Mouse (Mus musculus): ENCODE data around the gene Prkce. TPM values are rescaled to one million over a fixed set of nuclear protein-coding genes. Genes with fewer than 3 reads are reported as not detected.

The Prkce gene
- polyA plus RNA-seq, 1 experiment from 2014 or later = 8.1 TPM

DNA sequence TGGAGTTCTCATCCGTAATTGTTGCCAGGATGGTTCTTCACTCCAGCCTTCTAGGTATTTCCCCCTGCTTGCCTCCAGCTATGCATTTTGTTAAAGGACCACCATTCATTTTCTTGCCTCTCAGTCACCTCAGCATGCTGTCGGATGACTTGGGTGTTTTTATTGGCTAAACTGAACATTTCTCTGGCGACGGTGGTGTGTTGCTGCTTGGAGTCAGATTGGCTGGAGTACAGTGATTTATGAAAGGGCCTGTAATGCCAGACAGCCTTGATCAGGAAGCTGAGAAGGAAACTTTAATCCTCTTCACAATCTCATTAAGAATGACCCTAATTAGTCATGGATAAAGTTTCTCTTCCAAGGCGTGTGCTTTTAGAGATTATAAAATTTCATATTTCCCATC, 342.3 kb downstream of the Prkce start:
- Histone ChIP-seq H3K4me2 (replicated peaks) (no peak overlapping the region), H3K27ac (replicated peaks) (0 out of 2 replicates have a peak overlapping the region, but pooled peaks have one; percentile 18), H3K9me3 (replicated peaks) (no peaks in the 10 kb centered on the region), H3K27me3 (no peaks in the 10 kb centered on the region), H3K4me1 (peaks cover 13% of the 10 kb centered on the region; the same call in 1 of the 2 replicates), H3K36me3 (no peaks in the 10 kb centered on the region), H3K4me3 (replicated peaks) (no peak overlapping the region), H3K9ac (no peak overlapping the region)
- no peak; the same call in 1 of the 2 replicates for ATAC-seq (ENCODE audit: insufficient number of reproducible peaks, low FRiP score, low TSS enrichment, low read depth)
- WGBS = 45% methylated on average over 5 of the region's 5 CpGs

GRCm38 (mm10) chr17:86514974-86515620, 347.5 kb downstream of the Prkce start:
- Histone ChIP-seq H3K4me2 (replicated peaks) (no peak overlapping the region), H3K36me3 (no peaks in the 10 kb centered on the region), H3K27me3 (no peaks in the 10 kb centered on the region), H3K9me3 (replicated peaks) (no peaks in the 10 kb centered on the region), H3K9ac (no peak overlapping the region), H3K27ac (replicated peaks) (no peak overlapping the region), H3K4me1 (0 out of 2 replicates have a peak, but pooled peaks cover 7% of the 10 kb centered on the region), H3K4me3 (replicated peaks) (no peak overlapping the region)
- ATAC-seq (ENCODE audit: insufficient number of reproducible peaks, low FRiP score, low TSS enrichment, low read depth) = no peak; the same call in 1 of the 2 replicates
- WGBS = 71% methylated on average over 13 of the region's 13 CpGs

GRCm38 (mm10) chr17:86516630-86517029, 349.0 kb downstream of the Prkce start:
- no peak overlapping the region for H3K27ac ChIP-seq (replicated peaks)
- H3K4me3 ChIP-seq (replicated peaks) = no peak overlapping the region
- H3K9ac ChIP-seq = no peak overlapping the region
- H3K36me3 ChIP-seq = no peaks in the 10 kb centered on the region
- 88% methylated on average over 5 of the region's 5 CpGs for WGBS
- H3K9me3 ChIP-seq (replicated peaks) = no peaks in the 10 kb centered on the region
- no peak for ATAC-seq (ENCODE audit: insufficient number of reproducible peaks, low FRiP score, low TSS enrichment, low read depth)
- 0 out of 2 replicates have a peak, but pooled peaks cover 7% of the 10 kb centered on the region for H3K4me1 ChIP-seq
- no peaks in the 10 kb centered on the region for H3K27me3 ChIP-seq
- no peak overlapping the region for H3K4me2 ChIP-seq (replicated peaks)

- Histone ChIP-seq H3K27me3 (no peaks in the 10 kb centered on the region), H3K4me1 (0 out of 2 replicates have a peak, but pooled peaks cover 5% of the 10 kb centered on the region), H3K4me3 (replicated peaks) (no peak overlapping the region), H3K27ac (replicated peaks) (no peak overlapping the region), H3K9ac (no peak overlapping the region), H3K36me3 (no peaks in the 10 kb centered on the region), H3K9me3 (replicated peaks) (no peaks in the 10 kb centered on the region), H3K4me2 (replicated peaks) (no peak overlapping the region)
- no peak for ATAC-seq (ENCODE audit: insufficient number of reproducible peaks, low FRiP score, low TSS enrichment, low read depth)
- WGBS = 78% methylated on average over 7 of the region's 7 CpGs
Observed at GRCm38 (mm10) chr17:86518604-86519003, 351.0 kb downstream of the Prkce start.

DNA sequence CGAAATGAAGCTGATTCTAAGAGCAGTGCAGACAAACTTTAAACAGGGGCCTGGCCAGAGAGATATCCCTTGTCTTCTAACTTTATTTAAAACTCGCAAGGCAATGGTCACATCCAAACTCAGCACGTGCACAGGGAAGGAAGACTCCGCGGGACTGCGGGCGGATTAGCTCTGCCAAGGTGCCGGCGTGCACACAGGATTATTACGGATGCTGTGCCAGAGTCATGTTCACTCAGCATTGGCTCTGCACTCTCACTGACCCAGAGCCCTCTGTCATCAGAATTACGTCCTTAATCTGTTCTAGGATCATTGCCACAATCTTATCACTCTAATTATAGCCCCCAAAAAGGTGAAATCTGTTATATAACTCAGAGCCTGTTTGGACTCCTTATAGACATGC, 353.7 kb downstream of the Prkce start:
- Histone ChIP-seq H3K27me3 (no peaks in the 10 kb centered on the region), H3K4me2 (replicated peaks) (no peak overlapping the region), H3K9me3 (replicated peaks) (no peaks in the 10 kb centered on the region), H3K36me3 (no peaks in the 10 kb centered on the region), H3K4me3 (replicated peaks) (no peak overlapping the region), H3K4me1 (no peaks in the 10 kb centered on the region), H3K9ac (no peak overlapping the region), H3K27ac (replicated peaks) (no peak overlapping the region)
- ATAC-seq (ENCODE audit: insufficient number of reproducible peaks, low FRiP score, low TSS enrichment, low read depth) = no peak
- WGBS = 90% methylated on average over 11 of the region's 11 CpGs

GRCm38 (mm10) chr17:86522649-86523048, 355.1 kb downstream of the Prkce start:
- H3K27ac ChIP-seq (replicated peaks) = no peak overlapping the region
- H3K9ac ChIP-seq = no peak overlapping the region
- ATAC-seq (ENCODE audit: insufficient number of reproducible peaks, low FRiP score, low TSS enrichment, low read depth) = no peak
- no peaks in the 10 kb centered on the region for H3K9me3 ChIP-seq (replicated peaks)
- no peak overlapping the region for H3K4me3 ChIP-seq (replicated peaks)
- 94% methylated on average over 5 of the region's 5 CpGs for WGBS
- H3K27me3 ChIP-seq = no peaks in the 10 kb centered on the region
- H3K4me2 ChIP-seq (replicated peaks) = no peak overlapping the region
- no peaks in the 10 kb centered on the region for H3K4me1 ChIP-seq
- H3K36me3 ChIP-seq = no peaks in the 10 kb centered on the region

DNA sequence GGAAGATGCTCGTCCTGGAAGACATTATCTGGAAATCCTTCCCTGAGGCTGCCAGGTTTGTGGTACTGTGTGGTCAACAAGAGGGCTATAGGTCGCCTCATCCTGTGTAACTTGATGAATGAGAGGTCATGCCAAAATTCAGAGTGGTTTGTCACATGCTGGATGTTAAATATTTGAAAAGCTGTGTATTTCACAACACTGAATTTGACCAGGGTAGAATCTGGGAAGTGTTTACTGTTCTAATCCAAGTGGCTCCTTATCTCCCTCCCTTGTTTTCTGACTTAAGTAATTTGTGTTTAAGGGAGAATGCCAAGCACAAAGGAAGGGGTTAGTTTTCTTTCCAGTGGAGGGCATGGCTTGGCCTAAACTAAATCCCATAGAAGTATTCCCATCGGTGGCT, 355.8 kb downstream of the Prkce start:
- Histone ChIP-seq H3K9ac (no peak overlapping the region), H3K27me3 (no peaks in the 10 kb centered on the region), H3K9me3 (replicated peaks) (no peaks in the 10 kb centered on the region), H3K4me2 (replicated peaks) (no peak overlapping the region), H3K4me1 (no peaks in the 10 kb centered on the region), H3K27ac (replicated peaks) (no peak overlapping the region), H3K36me3 (no peaks in the 10 kb centered on the region), H3K4me3 (replicated peaks) (no peak overlapping the region)
- 57% methylated on average over 3 of the region's 3 CpGs for WGBS
- no peak for ATAC-seq (ENCODE audit: insufficient number of reproducible peaks, low FRiP score, low TSS enrichment, low read depth)

GRCm38 (mm10) chr17:86523843-86524242, 356.3 kb downstream of the Prkce start:
- H3K9ac ChIP-seq = no peak overlapping the region
- no peak overlapping the region for H3K4me2 ChIP-seq (replicated peaks)
- H3K9me3 ChIP-seq (replicated peaks) = no peaks in the 10 kb centered on the region
- no peaks in the 10 kb centered on the region for H3K36me3 ChIP-seq
- WGBS = 90% methylated on average over 10 of the region's 10 CpGs
- no peak overlapping the region for H3K27ac ChIP-seq (replicated peaks)
- H3K4me1 ChIP-seq = no peaks in the 10 kb centered on the region
- ATAC-seq (ENCODE audit: insufficient number of reproducible peaks, low FRiP score, low TSS enrichment, low read depth) = no peak
- H3K27me3 ChIP-seq = no peaks in the 10 kb centered on the region
- H3K4me3 ChIP-seq (replicated peaks) = no peak overlapping the region

- no peak for ATAC-seq (ENCODE audit: insufficient number of reproducible peaks, low FRiP score, low TSS enrichment, low read depth)
- Histone ChIP-seq H3K36me3 (no peaks in the 10 kb centered on the region), H3K4me2 (replicated peaks) (no peak overlapping the region), H3K27ac (replicated peaks) (no peak overlapping the region), H3K27me3 (no peaks in the 10 kb centered on the region), H3K4me3 (replicated peaks) (no peak overlapping the region), H3K4me1 (no peaks in the 10 kb centered on the region), H3K9ac (no peak overlapping the region), H3K9me3 (replicated peaks) (no peaks in the 10 kb centered on the region)
- 87% methylated on average over 2 of the region's 2 CpGs for WGBS
Observed at GRCm38 (mm10) chr17:86525075-86525474, 357.5 kb downstream of the Prkce start.

GRCm38 (mm10) chr17:86526016-86526415, 358.4 kb downstream of the Prkce start:
- 57% methylated on average over 7 of the region's 7 CpGs for WGBS
- Histone ChIP-seq H3K36me3 (no peaks in the 10 kb centered on the region), H3K4me2 (replicated peaks) (no peak overlapping the region), H3K9me3 (replicated peaks) (no peaks in the 10 kb centered on the region), H3K27me3 (no peaks in the 10 kb centered on the region), H3K4me3 (replicated peaks) (no peak overlapping the region), H3K9ac (no peak overlapping the region), H3K4me1 (no peaks in the 10 kb centered on the region), H3K27ac (replicated peaks) (no peak overlapping the region)
- no peak for ATAC-seq (ENCODE audit: insufficient number of reproducible peaks, low FRiP score, low TSS enrichment, low read depth)

DNA sequence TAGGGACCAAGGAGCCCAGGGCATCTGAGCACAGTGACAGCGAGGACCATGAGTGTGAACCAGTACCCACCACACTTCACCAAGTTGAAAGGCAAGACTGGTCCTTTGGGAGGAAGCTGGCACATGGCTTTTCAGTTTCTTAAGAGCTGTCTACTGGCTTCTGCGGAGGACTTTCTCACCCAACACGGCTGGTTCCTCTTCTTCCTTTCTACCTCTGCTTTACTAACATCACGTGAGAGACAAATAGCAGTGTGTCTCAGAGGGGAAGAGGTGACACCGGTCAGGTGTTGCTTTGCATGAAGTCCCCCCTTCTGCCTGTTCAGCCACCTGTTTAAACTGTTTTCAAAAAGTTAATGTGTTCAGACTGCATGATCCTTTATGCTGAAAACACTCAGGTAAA, 359.7 kb downstream of the Prkce start:
- WGBS = 85% methylated on average over 5 of the region's 5 CpGs
- no peaks in the 10 kb centered on the region for H3K36me3 ChIP-seq
- no peak overlapping the region for H3K4me2 ChIP-seq (replicated peaks)
- H3K9ac ChIP-seq = no peak overlapping the region
- H3K27me3 ChIP-seq = no peaks in the 10 kb centered on the region
- H3K4me1 ChIP-seq = no peaks in the 10 kb centered on the region
- no peak overlapping the region for H3K4me3 ChIP-seq (replicated peaks)
- no peak overlapping the region for H3K27ac ChIP-seq (replicated peaks)
- no peak for ATAC-seq (ENCODE audit: insufficient number of reproducible peaks, low FRiP score, low TSS enrichment, low read depth)
- no peaks in the 10 kb centered on the region for H3K9me3 ChIP-seq (replicated peaks)

- no peaks in the 10 kb centered on the region for H3K9me3 ChIP-seq (replicated peaks)
- H3K4me1 ChIP-seq = no peaks in the 10 kb centered on the region
- H3K27me3 ChIP-seq = no peaks in the 10 kb centered on the region
- H3K9ac ChIP-seq = no peak overlapping the region
- H3K4me3 ChIP-seq (replicated peaks) = no peak overlapping the region
- no peak overlapping the region for H3K27ac ChIP-seq (replicated peaks)
- no peak overlapping the region for H3K4me2 ChIP-seq (replicated peaks)
- no peaks in the 10 kb centered on the region for H3K36me3 ChIP-seq
- ATAC-seq (ENCODE audit: insufficient number of reproducible peaks, low FRiP score, low TSS enrichment, low read depth) = no peak
- 83% methylated on average over 10 of the region's 10 CpGs for WGBS
Observed at GRCm38 (mm10) chr17:86529003-86529402, 361.4 kb downstream of the Prkce start.
